In the genomic region with DNA sequence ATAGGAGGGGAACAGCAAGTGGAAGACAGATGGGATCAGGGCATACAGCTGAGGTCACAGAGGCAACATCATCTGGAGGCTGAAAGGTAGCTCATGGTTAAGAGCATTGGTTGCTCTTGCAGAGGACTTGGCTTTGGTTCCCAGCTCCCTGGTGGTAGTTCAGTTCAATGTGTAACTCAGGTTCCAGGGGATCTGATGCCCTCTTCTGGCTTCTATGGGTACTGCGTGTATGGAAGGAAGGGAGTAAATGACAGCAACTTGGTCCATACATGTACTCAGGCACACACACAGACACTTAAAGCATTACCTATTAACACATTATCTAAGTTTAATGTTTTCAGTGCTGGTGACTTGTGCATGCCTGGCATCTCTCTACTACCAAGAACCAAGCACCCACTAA, we compare ENCODE assay signal across 9 mouse cellular contexts. TPM values are rescaled to one million over a fixed set of nuclear protein-coding genes. Genes with fewer than 3 reads are reported as not detected.
DNase-seq lines count a peak whose midpoint lies in the region; ATAC-seq lines count a peak whose summit lies in the region.
"Had no signal": no experiment of that assay in that cellular context is flagged by ENCODE, and none has a peak within 500 bp of the region (broad histone marks: within the 10 kb centered on the region; RNA-seq: fewer than 3 reads in every experiment).

No protein-coding gene starts in this region.

- H3K36me3 ChIP-seq in forebrain, embryonic 14.5 days (ENCODE audit: control insufficient read depth, insufficient read depth, low read length) = no peaks in the 10 kb centered on the region
- no peaks in the 10 kb centered on the region for H3K36me3 ChIP-seq in forebrain, embryonic 11.5 days (ENCODE audit: control insufficient read depth, insufficient read depth, low read length)
- no peaks in the 10 kb centered on the region for H3K36me3 ChIP-seq in midbrain, embryonic 13.5 days
- no peaks in the 10 kb centered on the region for H3K36me3 ChIP-seq in midbrain, embryonic 11.5 days (ENCODE audit: control insufficient read depth, insufficient read depth, low read length)
- H3K36me3 ChIP-seq in midbrain, embryonic 16.5 days (ENCODE audit: control insufficient read depth, insufficient read depth, low read length) = no peaks in the 10 kb centered on the region
- H3K36me3 ChIP-seq: limb, embryonic 12.5 days had no signal

- H3K4me1 ChIP-seq in forebrain, embryonic 14.5 days (ENCODE audit: control insufficient read depth, insufficient read depth, low read length) = peaks cover 3% of the 10 kb centered on the region; the same call in 1 of the 2 replicates
- H3K4me1 ChIP-seq in forebrain, embryonic 11.5 days (replicated peaks; ENCODE audit: control insufficient read depth, insufficient read depth, low read length) = no peaks in the 10 kb centered on the region
- peaks cover 11% of the 10 kb centered on the region for H3K4me1 ChIP-seq in midbrain, embryonic 13.5 days (replicated peaks)
- no peaks in the 10 kb centered on the region for H3K4me1 ChIP-seq in midbrain, embryonic 11.5 days (ENCODE audit: control insufficient read depth, insufficient read depth, low read length)
- peaks cover 18% of the 10 kb centered on the region for H3K4me1 ChIP-seq in midbrain, embryonic 16.5 days (ENCODE audit: control insufficient read depth, insufficient read depth, low read length)

- no peak for DNase-seq in forebrain, embryonic 14.5 days (ENCODE audit: low spot score)
- DNase-seq in forebrain, embryonic 11.5 days (ENCODE audit: low spot score) = no peak
- no peak for DNase-seq in midbrain, embryonic 11.5 days (ENCODE audit: low spot score, missing footprints)
- peak; percentile 62 for DNase-seq in ZHBTc4 (ENCODE audit: low read depth, low spot score)
- DNase-seq in gastrocnemius, postnatal 36 days = no peak
- no peak for DNase-seq in heart, postnatal 14 days

- 88% methylated on average over 1 of the region's 1 CpGs for WGBS in forebrain, embryonic 14.5 days
- 100% methylated on average over 1 of the region's 1 CpGs for WGBS in forebrain, embryonic 11.5 days
- 100% methylated on average over 1 of the region's 1 CpGs for WGBS in midbrain, embryonic 13.5 days
- WGBS in midbrain, embryonic 11.5 days = 74% methylated on average over 1 of the region's 1 CpGs
- 90% methylated on average over 1 of the region's 1 CpGs for WGBS in midbrain, embryonic 16.5 days

- H3K27me3 ChIP-seq in forebrain, embryonic 14.5 days (replicated peaks; ENCODE audit: control insufficient read depth, insufficient read depth, low read length) = no peaks in the 10 kb centered on the region
- H3K27me3 ChIP-seq in forebrain, embryonic 11.5 days (ENCODE audit: control insufficient read depth, insufficient read depth, low read length) = no peaks in the 10 kb centered on the region
- no peaks in the 10 kb centered on the region for H3K27me3 ChIP-seq in midbrain, embryonic 13.5 days
- no peaks in the 10 kb centered on the region for H3K27me3 ChIP-seq in midbrain, embryonic 11.5 days (ENCODE audit: control insufficient read depth, insufficient read depth, low read length)
- H3K27me3 ChIP-seq in midbrain, embryonic 16.5 days (ENCODE audit: control insufficient read depth, insufficient read depth, low read depth, low read length) = no peaks in the 10 kb centered on the region
- H3K27me3 ChIP-seq: limb, embryonic 12.5 days had no signal

- peak overlapping the region; percentile 74; the same call in 1 of the 2 replicates for H3K27ac ChIP-seq in forebrain, embryonic 14.5 days (ENCODE audit: low read depth, low read length)
- H3K27ac ChIP-seq in forebrain, embryonic 11.5 days (ENCODE audit: low read depth, low read length) = no peak overlapping the region
- peak overlapping the region; percentile 78 for H3K27ac ChIP-seq in midbrain, embryonic 13.5 days
- no peak overlapping the region for H3K27ac ChIP-seq in midbrain, embryonic 11.5 days (ENCODE audit: low read depth, low read length)
- peak overlapping the region; percentile 90 for H3K27ac ChIP-seq in midbrain, embryonic 16.5 days (ENCODE audit: low read length)
- H3K27ac ChIP-seq: limb, embryonic 12.5 days had no signal

- ATAC-seq in forebrain, embryonic 14.5 days = no peak
- no peak for ATAC-seq in forebrain, embryonic 11.5 days (replicated peaks; ENCODE audit: low FRiP score)
- no peak for ATAC-seq in midbrain, embryonic 13.5 days
- ATAC-seq in midbrain, embryonic 11.5 days (ENCODE audit: low FRiP score) = no peak
- ATAC-seq in midbrain, embryonic 16.5 days = 0 out of 2 replicates have a peak, but pooled peaks have one; percentile 1

- H3K9ac ChIP-seq in forebrain, embryonic 14.5 days (ENCODE audit: low read length) = no peak overlapping the region
- no peak overlapping the region for H3K9ac ChIP-seq in forebrain, embryonic 11.5 days (ENCODE audit: low read length)
- H3K9ac ChIP-seq in midbrain, embryonic 13.5 days (replicated peaks) = no peak overlapping the region
- H3K9ac ChIP-seq in midbrain, embryonic 11.5 days (ENCODE audit: low read length) = no peak overlapping the region
- H3K9ac ChIP-seq in midbrain, embryonic 16.5 days (ENCODE audit: low read depth, low read length) = no peak overlapping the region
- H3K9ac ChIP-seq: limb, embryonic 12.5 days had no signal

- no peak overlapping the region for H3K4me2 ChIP-seq in forebrain, embryonic 14.5 days (ENCODE audit: low read length)
- H3K4me2 ChIP-seq in forebrain, embryonic 11.5 days (ENCODE audit: low read depth, low read length, severe bottlenecking) = no peak overlapping the region
- no peak overlapping the region for H3K4me2 ChIP-seq in midbrain, embryonic 13.5 days (replicated peaks)
- no peak overlapping the region for H3K4me2 ChIP-seq in midbrain, embryonic 11.5 days
- H3K4me2 ChIP-seq in midbrain, embryonic 16.5 days (ENCODE audit: low read length) = no peak overlapping the region
- H3K4me2 ChIP-seq: limb, embryonic 12.5 days had no signal

- no peaks in the 10 kb centered on the region for H3K9me3 ChIP-seq in forebrain, embryonic 14.5 days (replicated peaks; ENCODE audit: control insufficient read depth, low read length)
- no peaks in the 10 kb centered on the region; the same call in 1 of the 2 replicates for H3K9me3 ChIP-seq in forebrain, embryonic 11.5 days (ENCODE audit: control insufficient read depth, low read length)
- no peaks in the 10 kb centered on the region for H3K9me3 ChIP-seq in midbrain, embryonic 13.5 days
- H3K9me3 ChIP-seq in midbrain, embryonic 11.5 days (ENCODE audit: control insufficient read depth, low read length) = no peaks in the 10 kb centered on the region
- H3K9me3 ChIP-seq in midbrain, embryonic 16.5 days (replicated peaks; ENCODE audit: control insufficient read depth, low read length, poor library complexity, severe bottlenecking) = no peaks in the 10 kb centered on the region
- H3K9me3 ChIP-seq: limb, embryonic 12.5 days had no signal

- H3K4me3 ChIP-seq in forebrain, embryonic 14.5 days (ENCODE audit: low read depth, low read length) = no peak overlapping the region
- H3K4me3 ChIP-seq in forebrain, embryonic 11.5 days (ENCODE audit: low read depth, low read length) = no peak overlapping the region
- no peak overlapping the region for H3K4me3 ChIP-seq in midbrain, embryonic 13.5 days (replicated peaks)
- no peak overlapping the region for H3K4me3 ChIP-seq in midbrain, embryonic 11.5 days (ENCODE audit: low read depth, low read length)
- H3K4me3 ChIP-seq in midbrain, embryonic 16.5 days (ENCODE audit: low read depth, low read length) = no peak overlapping the region
- H3K4me3 ChIP-seq: limb, embryonic 12.5 days had no signal

- intact Hi-C loops in gastrocnemius, postnatal 36 days (cut with DNase I) = no loop called here
- intact Hi-C loops in heart, postnatal 14 days (cut with DNase I) = no loop called here

RNA-seq across cellular contexts. Expression of a gene that starts 22.4 kb away (rescaled TPM):
- polyA plus RNA-seq in forebrain, embryonic 14.5 days (2014; fragmentation: Nextera tagmentation; extraction: Ambion mirVana) = 154 and 184 TPM in 2 replicates
- 141 and 157 TPM in 2 replicates for polyA plus RNA-seq in forebrain, embryonic 11.5 days (2014; fragmentation: Nextera tagmentation; extraction: Ambion mirVana)
- 153 and 163 TPM in 2 replicates for polyA plus RNA-seq in midbrain, embryonic 13.5 days (2015; fragmentation: Nextera tagmentation; extraction: Ambion mirVana)
- polyA plus RNA-seq in midbrain, embryonic 11.5 days (2014; fragmentation: Nextera tagmentation; extraction: Ambion mirVana) = 148 and 160 TPM in 2 replicates
- 126 and 134 TPM in 2 replicates for polyA plus RNA-seq in midbrain, embryonic 16.5 days (2015; fragmentation: Nextera tagmentation; extraction: Ambion mirVana)
- total RNA-seq in gastrocnemius, postnatal 36 days (2021) = 100 to 1,000 TPM; 131 to 146 TPM
- total RNA-seq in heart, postnatal 14 days (2021) = 10 to 100 TPM; 88.9 to 98.9 TPM

Comparison
In these comparisons a context has a peak if more than half of its experiments do, and no peak if none do; other contexts are left out.
1. H3K27ac ChIP-seq: peak in forebrain, embryonic 14.5 days (single experiment), midbrain, embryonic 13.5 days (single experiment) and midbrain, embryonic 16.5 days (single experiment); none in forebrain, embryonic 11.5 days (single experiment) and midbrain, embryonic 11.5 days (single experiment).